Mouse (Mus musculus): ENCODE data around the gene Cers2.

Gene Cers2

GRCm38 (mm10) chr3:95314486-95315093, at the start of gene Cers2:
TSS of gene Cers2 (plus strand) at chr3:95314791.
- no peak for DNase-seq (ENCODE audit: low read depth, low spot score)

DNA sequence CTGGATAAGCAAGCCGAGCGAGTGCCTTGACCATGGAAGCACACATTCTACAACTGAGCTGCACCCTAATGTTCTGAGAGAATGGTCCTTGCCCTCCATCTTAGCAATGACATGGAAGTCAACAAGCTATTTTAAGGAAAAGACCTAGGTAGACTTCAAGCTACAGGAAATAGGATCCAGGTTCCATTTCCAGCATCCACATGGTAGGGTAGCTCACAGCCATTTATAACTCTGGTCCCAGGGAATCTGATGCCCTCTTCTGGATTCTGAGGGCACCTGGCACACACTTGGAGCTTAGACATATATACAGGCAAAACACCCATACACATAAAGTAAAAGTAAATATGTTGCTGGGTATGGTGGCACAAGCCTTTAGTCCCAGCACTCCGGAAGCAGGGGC, 48.5 kb upstream of the Cers2 start:
- no peak for DNase-seq (ENCODE audit: low read depth, low spot score)

DNA sequence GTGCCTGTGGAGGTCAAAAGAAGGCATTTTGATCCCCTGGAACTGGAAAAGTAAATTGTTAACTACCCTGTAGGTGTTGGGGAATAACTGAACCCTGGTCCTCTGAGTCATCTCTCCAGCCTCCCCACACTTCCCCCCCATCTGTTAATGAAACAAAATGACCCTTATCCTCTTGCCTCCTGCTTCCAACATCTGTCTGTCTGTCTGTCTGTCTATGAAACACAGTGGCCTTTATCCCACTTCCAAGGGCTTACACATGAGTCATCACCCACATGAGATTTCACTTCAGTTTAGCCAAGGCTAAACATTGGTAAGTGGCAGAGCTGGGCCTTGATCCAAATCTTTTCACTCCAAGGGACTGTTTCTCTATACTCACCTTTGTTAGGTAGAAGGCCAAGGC, 46.7 kb upstream of the Cers2 start:
- DNase-seq (ENCODE audit: low read depth, low spot score), result no peak

- no peak for DNase-seq (ENCODE audit: low read depth, low spot score)
Measured at GRCm38 (mm10) chr3:95269789-95270188, 44.8 kb upstream of the Cers2 start.

DNA sequence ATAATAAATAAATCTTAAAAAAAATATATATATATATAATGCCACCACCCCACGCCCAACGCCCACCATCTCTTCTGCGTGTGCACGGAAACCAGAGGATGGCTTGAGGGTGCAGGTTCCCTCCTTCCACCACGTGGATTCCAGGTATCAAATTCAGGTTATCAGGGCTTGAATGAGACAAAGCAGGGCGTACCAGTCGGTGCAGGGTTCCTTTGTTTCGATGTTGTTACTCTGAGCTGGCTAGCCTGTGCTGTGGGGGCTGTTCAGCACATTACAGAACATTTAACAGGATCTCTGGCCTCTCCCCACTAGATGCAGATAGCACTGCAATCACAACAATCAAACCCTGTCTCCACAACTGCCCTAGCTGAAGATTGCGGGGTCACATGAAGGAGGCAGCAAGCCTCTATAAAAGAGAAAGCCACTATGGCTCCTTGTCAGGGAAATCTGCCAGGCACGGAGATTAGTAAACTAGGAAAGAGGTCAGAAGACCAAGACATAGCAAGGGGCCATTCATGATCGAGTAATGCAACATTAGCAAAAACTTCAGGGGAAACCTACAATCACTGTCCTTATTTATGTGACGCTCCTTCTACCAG, 43.7 kb upstream of the Cers2 start:
- DNase-seq (ENCODE audit: low read depth, low spot score), result no peak

- no peak for DNase-seq (ENCODE audit: low read depth, low spot score)
Measured at GRCm38 (mm10) chr3:95273471-95273870, 41.1 kb upstream of the Cers2 start.

- no peak for DNase-seq (ENCODE audit: low read depth, low spot score)
Measured at GRCm38 (mm10) chr3:95274453-95274852, 40.1 kb upstream of the Cers2 start.

- no peak for DNase-seq (ENCODE audit: low read depth, low spot score)
Measured at GRCm38 (mm10) chr3:95275161-95275560, 39.4 kb upstream of the Cers2 start.

GRCm38 (mm10) chr3:95276428-95276934, 38.1 kb upstream of the Cers2 start:
- no peak for DNase-seq (ENCODE audit: low read depth, low spot score)

DNA sequence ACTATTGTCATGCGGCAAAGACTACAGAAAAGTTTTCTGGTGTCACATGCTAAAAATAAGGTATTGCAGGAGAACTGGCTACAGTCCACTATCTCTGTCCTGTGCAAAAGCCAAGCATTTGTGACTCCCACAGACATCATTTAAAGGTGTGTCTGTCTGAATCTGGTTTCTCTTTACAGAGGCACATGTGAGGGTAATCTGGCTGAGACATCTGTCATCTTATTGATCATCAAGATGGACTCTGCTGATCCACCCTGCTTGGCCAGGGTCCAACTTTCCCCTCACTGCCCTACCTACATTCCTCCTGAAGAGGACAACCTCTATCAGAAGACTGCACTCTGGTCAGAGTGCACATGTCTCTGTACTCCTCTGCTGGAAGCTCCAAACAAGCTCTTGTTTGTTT, 37.4 kb upstream of the Cers2 start:
- no peak for DNase-seq (ENCODE audit: low read depth, low spot score)

DNA sequence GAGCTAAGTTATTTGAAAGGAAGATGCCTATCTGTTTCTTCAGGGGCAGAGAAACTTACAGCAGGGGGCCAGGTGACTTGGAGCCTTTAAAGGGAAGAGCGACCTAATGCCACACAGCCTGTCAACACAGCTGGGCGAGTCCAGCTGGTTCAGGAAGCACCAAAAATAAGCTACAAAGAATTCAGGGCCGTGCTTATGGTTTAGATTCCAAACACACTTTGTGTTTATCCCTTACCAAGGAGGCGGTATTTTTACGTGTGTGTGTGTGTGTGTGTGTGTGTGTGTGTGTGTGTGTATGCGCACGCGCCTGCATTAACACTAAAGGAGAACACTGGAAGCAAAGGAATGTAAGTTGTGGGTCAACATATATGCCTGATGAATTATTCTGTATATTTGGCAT, 33.8 kb upstream of the Cers2 start:
- no peak for DNase-seq (ENCODE audit: low read depth, low spot score)

- peak; percentile 98 for DNase-seq (ENCODE audit: low read depth, low spot score)
Measured at GRCm38 (mm10) chr3:95281216-95282126, 33.1 kb upstream of the Cers2 start, which contains the start of the genes Mindy1 and Prune1. TSS of gene Mindy1 (plus strand) at chr3:95281345. TSS of gene Prune1 (minus strand) at chr3:95282076.

GRCm38 (mm10) chr3:95282381-95282864, 32.2 kb upstream of the Cers2 start:
- no peak for DNase-seq (ENCODE audit: low read depth, low spot score)

- peak; percentile 75 for DNase-seq (ENCODE audit: low read depth, low spot score)
Measured at GRCm38 (mm10) chr3:95282865-95283588, 31.6 kb upstream of the Cers2 start.

DNA sequence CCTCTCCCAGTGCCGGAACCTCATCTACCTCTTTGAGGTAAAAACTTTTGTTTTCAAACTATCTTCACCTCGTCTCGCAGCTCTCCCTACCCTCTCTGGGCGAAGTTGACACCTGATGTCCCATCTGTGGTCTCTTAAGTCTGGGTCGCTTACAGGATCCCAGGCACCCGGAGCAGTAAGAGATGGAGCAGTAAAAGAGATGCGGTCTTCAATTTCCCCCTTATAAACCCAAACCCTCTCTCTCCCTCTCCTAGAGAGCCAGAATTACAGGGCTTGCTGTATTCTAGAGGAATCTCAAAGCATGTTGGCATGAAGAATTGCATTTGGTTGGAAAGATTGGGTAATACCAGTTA, 31.0 kb upstream of the Cers2 start:
- no peak for DNase-seq (ENCODE audit: low read depth, low spot score)

- no peak for DNase-seq (ENCODE audit: low read depth, low spot score)
Measured at GRCm38 (mm10) chr3:95284062-95284461, 30.5 kb upstream of the Cers2 start.

DNA sequence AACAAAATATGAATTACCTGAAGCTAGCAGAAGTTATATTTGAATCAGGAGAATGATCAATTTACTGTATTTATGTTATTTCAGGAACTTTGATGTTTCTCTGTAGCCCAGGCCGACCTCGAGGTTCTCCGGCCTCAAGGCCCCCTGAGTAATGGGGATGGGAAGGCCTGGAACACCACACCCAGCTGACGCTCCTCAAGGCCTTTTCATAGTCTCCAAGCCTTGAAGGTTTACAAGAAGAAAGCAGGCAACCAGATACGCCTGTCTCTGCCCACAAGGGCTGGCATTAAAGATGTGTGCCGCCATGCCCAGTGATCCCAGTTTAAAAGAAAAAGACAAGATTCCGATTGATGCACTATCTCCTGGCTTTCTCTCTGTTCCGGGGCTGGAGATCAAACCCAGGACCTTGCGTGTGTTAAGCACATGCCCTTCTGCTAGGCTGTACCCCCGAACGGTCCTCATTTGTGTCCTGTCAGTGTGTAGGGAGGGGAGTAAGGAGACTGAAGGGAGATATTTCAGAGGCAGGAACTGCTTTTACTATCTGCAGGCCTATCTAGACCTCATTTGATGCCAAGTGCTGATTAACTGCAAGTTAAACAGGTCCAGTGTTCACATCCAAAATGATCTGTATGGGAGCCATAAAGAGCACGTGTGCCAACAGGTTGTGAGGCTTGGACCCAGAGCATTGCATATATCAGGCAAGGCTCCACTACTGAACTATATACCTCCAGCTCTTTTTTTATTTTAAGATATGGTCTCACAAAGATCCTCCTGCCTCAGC, 29.9 kb upstream of the Cers2 start:
- no peak for DNase-seq (ENCODE audit: low read depth, low spot score)

- DNase-seq (ENCODE audit: low read depth, low spot score), result no peak
Measured at GRCm38 (mm10) chr3:95285390-95285789, 29.2 kb upstream of the Cers2 start.

- DNase-seq (ENCODE audit: low read depth, low spot score), result no peak
Measured at GRCm38 (mm10) chr3:95286011-95286410, 28.6 kb upstream of the Cers2 start.

DNA sequence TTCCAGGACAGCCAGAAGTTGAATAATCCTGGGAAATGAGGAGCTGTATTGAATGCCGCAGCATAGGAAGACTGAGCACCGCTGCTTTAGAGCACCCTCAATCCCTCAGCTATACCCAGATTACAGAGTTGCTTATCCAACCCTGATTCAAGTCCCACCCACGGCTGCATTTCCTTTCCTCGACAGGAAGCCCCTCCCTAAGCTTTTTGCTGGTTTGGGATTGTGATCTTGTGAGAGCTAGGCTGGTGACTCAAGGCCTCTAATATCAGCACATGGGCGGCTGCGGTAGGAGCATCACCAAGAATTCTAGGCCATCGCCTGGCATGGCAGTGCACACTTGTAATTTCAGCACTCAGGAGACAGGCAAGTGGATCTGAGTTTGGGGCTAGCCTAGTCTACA, 28.1 kb upstream of the Cers2 start:
- DNase-seq (ENCODE audit: low read depth, low spot score), result no peak

GRCm38 (mm10) chr3:95287541-95287940, 27.1 kb upstream of the Cers2 start:
- no peak for DNase-seq (ENCODE audit: low read depth, low spot score)
